Mouse (Mus musculus): Measurements from ENCODE around the gene 1600014C23Rik.

Gene 1600014C23Rik

GRCm38 (mm10) chr17:45693812-45694565 lies 39.7 kb downstream of the 1600014C23Rik start:
- DNase-seq (ENCODE audit: inconsistent age in 2 of 2, low spot score in 1 of 2) = no peak

GRCm38 (mm10) chr17:45692159-45692558 lies 41.5 kb downstream of the 1600014C23Rik start:
- no peak for DNase-seq (ENCODE audit: inconsistent age in 2 of 2, low spot score in 1 of 2)

GRCm38 (mm10) chr17:45690044-45690443 lies 43.6 kb downstream of the 1600014C23Rik start:
- no peak for DNase-seq (ENCODE audit: inconsistent age in 2 of 2, low spot score in 1 of 2)

GRCm38 (mm10) chr17:45689120-45689519 lies 44.5 kb downstream of the 1600014C23Rik start:
- DNase-seq (ENCODE audit: inconsistent age in 2 of 2, low spot score in 1 of 2) = peak in 1 of 2 experiments; percentile 56

GRCm38 (mm10) chr17:45686716-45687115 lies 46.9 kb downstream of the 1600014C23Rik start, which contains the start of gene Tmem63b:
TSS of gene Tmem63b (minus strand) at chr17:45686905.
- no peak for DNase-seq (ENCODE audit: inconsistent age in 2 of 2, low spot score in 1 of 2)

- peak; percentile 93 to 96 for DNase-seq (ENCODE audit: inconsistent age in 2 of 2, low spot score in 1 of 2)
These were observed 47.5 kb downstream of the 1600014C23Rik start, which contains the start of gene Mrpl14 for GRCm38 (mm10) chr17:45686093-45686619. TSS of gene Mrpl14 (plus strand) at chr17:45686322.

- peak; percentile 59 to 85 for DNase-seq (ENCODE audit: inconsistent age in 2 of 2, low spot score in 1 of 2)
These were observed 48.2 kb downstream of the 1600014C23Rik start for GRCm38 (mm10) chr17:45685171-45686092.

GRCm38 (mm10) chr17:45684667-45685131 lies 48.9 kb downstream of the 1600014C23Rik start:
- DNase-seq (ENCODE audit: inconsistent age in 2 of 2, low spot score in 1 of 2) = peak in 1 of 2 experiments; percentile 43
